Mouse (Mus musculus) embryo, embryonic 11.5 days (tissue): ENCODE results near the gene Dcst1.

Source experiments
- DNase-seq: peaks from one replicate; pipeline ENCODE4 v3.0.0-alpha.2; 2012; ENCODE audit warnings: low read depth, low spot score

The Dcst1 gene

GRCm38 (mm10) chr3:89315195-89315929 is 49.7 kb downstream of the Dcst1 start:
- DNase-seq, result peak; percentile 69

DNA sequence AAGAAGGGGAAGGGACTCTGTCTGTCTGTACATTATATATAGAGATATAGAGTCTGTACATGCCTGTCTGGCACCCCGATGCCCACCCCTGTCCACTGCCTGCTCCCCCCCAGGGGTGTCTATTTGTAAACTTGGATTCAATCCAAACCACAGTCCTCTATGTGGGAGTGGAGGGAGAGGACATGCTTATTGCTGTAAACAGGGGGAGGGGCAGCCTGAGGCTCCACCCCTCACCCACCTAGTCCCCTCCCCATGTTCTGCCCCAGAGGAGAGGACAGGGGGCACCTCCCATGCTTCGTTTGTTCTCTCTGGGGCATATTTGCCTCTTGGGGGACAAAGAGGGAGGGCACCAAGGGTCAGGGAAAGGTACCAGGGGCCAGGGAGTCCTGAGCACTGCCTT is 50.3 kb downstream of the Dcst1 start:
- DNase-seq, result no peak

DNA sequence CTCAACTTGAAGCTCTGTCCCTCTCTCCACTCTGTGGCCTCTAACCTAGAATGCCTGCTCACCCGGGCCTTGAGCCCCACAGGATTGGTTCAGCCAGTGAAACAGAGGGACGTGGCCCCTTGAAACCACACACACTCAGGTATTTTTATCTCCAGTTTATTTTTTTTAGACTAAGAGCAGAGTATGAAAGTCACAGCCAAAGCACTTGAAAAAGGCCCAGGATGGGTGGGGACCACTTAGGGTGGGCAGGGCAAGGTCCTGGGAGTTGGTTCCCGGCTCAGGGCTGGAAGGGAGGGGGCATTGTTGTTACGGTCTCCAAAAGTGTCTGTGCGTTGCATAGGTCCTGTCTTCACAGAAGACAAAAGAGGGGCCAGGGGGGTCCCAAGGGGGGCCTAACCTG is 50.7 kb downstream of the Dcst1 start:
- no peak for DNase-seq

GRCm38 (mm10) chr3:89308089-89308488 is 57.0 kb downstream of the Dcst1 start:
- peak; percentile 64 for DNase-seq

DNA sequence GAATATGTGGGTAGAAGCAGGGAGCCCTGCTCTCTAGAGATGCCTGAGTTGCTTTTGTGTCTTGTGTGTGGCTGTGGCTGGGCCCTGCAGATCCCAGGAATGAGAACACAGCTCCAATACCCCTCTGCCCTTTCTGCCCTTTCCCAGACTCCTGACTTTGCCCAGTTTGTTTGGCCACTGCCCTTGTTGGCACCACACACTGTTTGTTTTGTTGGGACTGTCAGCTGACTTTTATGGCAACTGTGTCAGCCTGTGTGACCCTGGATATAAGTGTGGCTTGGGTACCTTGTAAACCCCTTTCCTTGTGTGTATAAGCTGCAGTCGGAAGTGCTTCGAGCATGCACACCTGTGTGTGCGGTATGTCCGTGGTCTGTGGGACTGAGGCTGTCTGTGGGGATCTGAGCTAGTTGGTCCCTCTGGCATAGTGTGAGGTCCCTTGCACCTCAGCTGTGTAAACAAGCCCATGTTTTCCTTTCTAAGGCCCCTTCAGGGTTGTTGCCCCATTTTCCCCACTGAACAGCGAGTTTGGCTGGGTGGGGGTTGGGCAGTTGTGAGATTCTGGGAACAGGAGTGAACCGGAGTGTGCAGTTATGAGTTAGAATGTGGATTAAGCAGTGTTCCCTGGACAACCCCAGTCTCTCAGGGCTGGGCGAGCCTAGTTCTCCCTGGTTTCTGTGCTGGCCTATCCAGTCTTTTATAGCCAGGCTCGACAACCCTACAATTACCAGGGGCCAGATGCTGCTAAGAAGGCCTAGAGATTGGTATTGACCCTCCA is 59.3 kb downstream of the Dcst1 start:
- DNase-seq, result no peak

DNA sequence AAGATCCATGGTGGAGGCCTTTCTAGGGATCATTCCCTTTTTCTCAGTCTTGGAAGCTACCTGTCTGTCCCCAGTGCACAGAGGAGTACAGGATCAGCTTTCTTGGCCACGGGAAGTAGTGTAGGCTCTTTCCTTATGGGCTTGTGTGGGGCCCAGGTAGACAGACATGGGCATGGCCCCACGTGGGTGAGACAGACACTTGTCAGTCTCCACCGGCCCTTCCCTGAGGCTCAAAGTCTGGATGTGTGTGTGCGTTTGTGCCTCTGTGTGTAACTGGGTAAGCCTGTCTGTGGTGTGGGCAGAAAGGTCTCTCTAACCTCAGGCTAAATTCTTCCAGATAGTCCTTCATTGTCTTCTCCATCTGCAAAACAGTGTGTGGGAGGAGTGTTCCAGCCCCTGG is 59.9 kb downstream of the Dcst1 start:
- no peak for DNase-seq

- no peak for DNase-seq
These were observed 60.6 kb downstream of the Dcst1 start for GRCm38 (mm10) chr3:89304440-89304839.

DNA sequence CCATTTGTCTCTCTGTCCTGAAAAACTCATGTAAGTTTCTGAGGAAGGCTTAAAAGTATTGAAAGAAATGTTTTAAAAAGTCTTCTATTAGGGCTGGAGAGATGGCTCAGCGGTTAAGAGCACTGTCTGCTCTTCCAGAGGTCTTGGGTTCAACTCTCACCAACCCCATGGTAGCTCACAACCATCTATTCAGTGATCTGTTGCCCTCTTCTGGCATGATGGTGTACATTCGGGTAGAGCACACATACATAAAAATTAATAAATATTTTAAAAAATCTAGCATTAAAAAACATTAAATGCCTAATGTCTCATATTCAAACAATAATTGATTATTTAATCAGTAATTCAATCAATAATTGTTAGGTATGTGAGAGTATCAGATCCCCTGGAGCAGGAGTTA is 64.5 kb downstream of the Dcst1 start:
- no peak for DNase-seq
